Mouse (Mus musculus): ENCODE data around the gene Slc25a39.

DNA sequence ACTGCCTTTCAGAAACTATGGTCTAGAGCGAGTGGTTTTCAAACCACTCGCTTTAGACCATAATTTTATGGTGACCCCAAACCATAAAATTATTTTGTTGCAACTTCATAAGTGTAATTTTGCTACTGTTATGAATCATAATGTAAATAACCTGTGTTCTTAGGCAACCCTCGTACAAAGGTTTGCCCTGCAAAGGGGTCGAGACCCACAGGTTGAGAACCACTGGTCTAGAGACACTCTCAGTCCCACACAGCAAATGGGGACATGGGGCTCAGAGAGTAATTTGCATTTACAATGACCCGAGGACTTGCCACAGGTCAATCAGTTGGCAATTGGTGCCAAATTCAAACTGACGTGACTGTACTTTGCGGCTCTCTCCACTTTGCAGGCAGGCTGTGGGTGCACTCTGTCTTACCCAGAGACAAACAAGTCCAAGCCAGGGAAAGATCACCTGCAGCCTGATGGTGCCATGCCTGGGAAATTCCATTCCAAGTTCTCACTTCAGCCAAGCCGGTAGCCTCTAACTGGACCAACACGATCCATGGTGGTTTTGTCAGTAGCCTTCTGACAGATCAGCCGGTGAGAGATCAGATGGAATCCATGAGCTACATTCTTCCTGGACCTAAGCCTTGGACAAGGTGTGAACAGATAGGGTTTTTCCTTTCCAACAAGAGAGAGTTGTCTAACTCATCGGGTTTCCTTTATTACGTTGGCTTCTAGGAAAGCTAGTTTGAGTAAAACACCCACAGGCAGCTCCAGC lies 35.6 kb downstream of the Slc25a39 start:
- TF ChIP-seq CTCF (IDR thresholded peaks at IDR 0.05; ENCODE audit: extremely low read depth, insufficient read depth, low read length) (no peak), POLR2A (IDR thresholded peaks at IDR 0.05; ENCODE audit: extremely low read depth, insufficient read depth, low read length) (no peak)
